Mouse (Mus musculus) bone marrow macrophage, adult 2 months (primary cell): ENCODE measurements around the gene Tmem179. TPM values are rescaled to one million over a fixed set of nuclear protein-coding genes. Genes with fewer than 3 reads are reported as not detected.

Experiments used
- H3K27ac ChIP-seq: 2 replicates; pipeline ENCODE4 v1.5.1; 2012; ENCODE audit warnings: low read depth, low read length; ENCODE audit not compliant: insufficient read depth
- H3K4me1 ChIP-seq: 2 replicates; pipeline ENCODE4 v1.6.1; 2012; ENCODE audit warnings: low read length; ENCODE audit not compliant: control insufficient read depth, insufficient read depth
- H3K4me3 ChIP-seq: 2 replicates; pipeline ENCODE4 v1.5.1; 2012; ENCODE audit warnings: mild to moderate bottlenecking, low read length, moderate library complexity; ENCODE audit not compliant: insufficient read depth
- CTCF ChIP-seq: IDR thresholded peaks from 2 replicates; pipeline ENCODE4 v1.5.1; 2012; ENCODE audit warnings: low read depth, mild to moderate bottlenecking, low read length, moderate library complexity
- POLR2A ChIP-seq: IDR thresholded peaks from 2 replicates; pipeline ENCODE4 v1.6.1; 2012; ENCODE audit warnings: mild to moderate bottlenecking, low read depth, low read length, borderline replicate concordance
- polyA plus RNA-seq: library from polyadenylated mRNA; stranded (reverse); fragments of >200 nt; gene quantifications from 2 replicates; pipeline ENCODE4 v1.2.4, GENCODE M21; 2012; ENCODE audit not compliant: missing spikeins, insufficient read depth, insufficient read length

Gene Tmem179
- polyA plus RNA-seq, 1 experiment, result not detected

GRCm38 (mm10) chr12:112539466-112539965 is 23.0 kb upstream of the Tmem179 start:
- Histone ChIP-seq H3K4me1 (no peaks in the 10 kb centered on the region), H3K4me3 (no peak overlapping the region), H3K27ac (no peak overlapping the region)
- TF ChIP-seq CTCF (no peak), POLR2A (no peak)

GRCm38 (mm10) chr12:112538356-112538755 is 21.8 kb upstream of the Tmem179 start:
- Histone ChIP-seq H3K4me1 (no peaks in the 10 kb centered on the region), H3K4me3 (no peak overlapping the region), H3K27ac (no peak overlapping the region)
- TF ChIP-seq CTCF (no peak), POLR2A (no peak)

GRCm38 (mm10) chr12:112537233-112537632 is 20.7 kb upstream of the Tmem179 start:
- no peak overlapping the region for H3K27ac ChIP-seq
- TF ChIP-seq POLR2A, result no peak
- no peak for TF ChIP-seq CTCF
- H3K4me3 ChIP-seq, result no peak overlapping the region
- H3K4me1 ChIP-seq, result no peaks in the 10 kb centered on the region

DNA sequence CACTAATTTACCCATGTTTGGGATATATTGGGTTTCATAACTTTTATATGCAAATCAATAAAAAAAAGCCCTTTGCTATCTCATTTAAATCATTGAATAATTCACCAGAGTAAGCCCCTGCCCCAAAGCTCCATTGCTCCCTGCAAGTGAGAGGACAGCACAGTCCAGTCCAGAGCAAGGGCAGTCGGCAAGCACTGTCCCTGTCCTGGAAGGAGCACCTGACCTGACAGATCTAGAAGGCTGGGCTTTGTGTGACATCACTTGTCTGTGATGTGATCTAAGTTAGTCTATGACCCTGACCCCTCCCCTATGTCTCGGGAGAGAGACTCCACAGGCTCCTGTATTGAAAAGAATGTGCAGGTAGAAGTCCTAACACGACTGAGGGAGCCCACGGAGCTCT is 17.2 kb upstream of the Tmem179 start:
- no peak overlapping the region for H3K27ac ChIP-seq
- H3K4me1 ChIP-seq, result no peaks in the 10 kb centered on the region
- TF ChIP-seq POLR2A (no peak), CTCF (no peak)
- no peak overlapping the region for H3K4me3 ChIP-seq

DNA sequence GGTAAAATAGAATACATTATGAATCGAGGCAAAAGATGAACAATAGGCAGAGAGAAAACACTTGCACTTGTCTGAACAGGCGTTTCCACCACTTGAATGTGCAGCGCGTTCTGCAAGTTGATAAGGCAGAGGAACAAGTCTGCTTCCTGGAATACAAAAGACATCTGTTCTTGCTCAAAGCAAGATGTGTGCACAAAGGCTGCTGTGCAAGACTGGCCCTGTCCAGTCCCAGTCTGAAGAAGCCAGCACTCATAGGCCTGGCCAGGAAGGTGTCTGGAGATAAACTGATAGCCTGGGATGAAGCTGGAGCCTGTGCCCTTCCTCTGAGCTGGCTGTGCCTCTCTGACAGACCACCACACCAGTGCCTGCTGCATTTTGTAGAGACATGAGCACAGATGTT is 1.6 kb upstream of the Tmem179 start:
- no peak overlapping the region for H3K27ac ChIP-seq

DNA sequence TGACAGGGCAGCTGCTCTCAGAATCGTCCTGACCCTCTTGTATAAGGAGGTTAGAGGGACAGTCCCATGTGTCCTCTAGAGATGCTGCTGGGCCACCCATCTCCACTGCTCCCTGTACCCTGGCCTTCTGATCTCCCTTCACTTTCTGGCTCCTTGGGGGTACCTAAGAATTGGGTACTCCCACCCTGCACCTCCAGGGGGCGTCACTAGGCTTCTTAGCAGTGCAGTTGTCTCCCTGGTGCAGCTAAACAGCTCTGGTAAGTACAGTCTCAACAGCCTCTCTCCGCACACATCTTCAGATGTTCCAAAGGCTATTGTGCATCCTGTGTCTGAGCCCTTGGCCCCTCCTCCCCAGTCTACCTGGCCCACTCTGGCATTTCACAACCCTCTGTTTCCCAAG is 1.6 kb downstream of the Tmem179 start:
- TF ChIP-seq POLR2A, result no peak
- Histone ChIP-seq H3K4me3 (no peak overlapping the region), H3K4me1 (peaks cover 9% of the 10 kb centered on the region), H3K27ac (no peak overlapping the region)

More for the DNA sequence above, 1.6 kb upstream of the Tmem179 start:
- TF ChIP-seq POLR2A (no peak), CTCF (no peak)
- H3K4me1 ChIP-seq, result peaks cover 9% of the 10 kb centered on the region
- H3K4me3 ChIP-seq, result no peak overlapping the region

DNA sequence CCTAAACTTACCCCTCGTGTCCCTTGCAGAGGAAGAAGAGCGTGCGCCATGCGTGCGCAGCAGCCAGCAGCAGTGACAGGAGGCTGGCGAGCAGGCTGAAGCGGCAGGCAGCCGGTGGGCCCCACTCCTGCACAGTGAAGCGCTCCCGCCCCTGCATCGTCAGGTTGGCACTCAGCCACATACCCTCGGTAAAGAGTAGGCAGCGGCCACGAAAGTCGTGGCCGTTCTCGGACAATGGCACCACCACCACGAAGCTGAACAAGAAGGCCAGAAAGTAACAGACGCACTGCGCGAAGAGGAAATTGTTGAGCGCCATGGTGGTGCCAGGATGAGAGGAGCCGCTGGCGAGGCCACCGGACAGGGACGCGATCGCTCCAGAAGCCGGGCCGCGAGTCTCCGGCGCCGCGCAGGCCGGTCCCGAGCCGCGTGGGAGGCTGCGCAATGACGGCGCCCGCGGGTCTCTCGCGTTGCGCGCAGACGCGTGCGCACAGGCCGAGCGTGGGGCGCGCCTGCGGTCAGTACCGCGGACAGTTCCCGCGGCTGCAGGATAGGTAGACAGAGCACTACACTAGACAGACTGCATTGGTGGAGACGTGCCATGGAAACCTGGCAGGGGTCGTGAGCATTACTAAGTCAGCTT is 5.7 kb downstream of the Tmem179 start:
- no peak for TF ChIP-seq CTCF
- no peak for TF ChIP-seq POLR2A
- no peak overlapping the region for H3K27ac ChIP-seq
- no peaks in the 10 kb centered on the region for H3K4me1 ChIP-seq
- H3K4me3 ChIP-seq, result no peak overlapping the region

DNA sequence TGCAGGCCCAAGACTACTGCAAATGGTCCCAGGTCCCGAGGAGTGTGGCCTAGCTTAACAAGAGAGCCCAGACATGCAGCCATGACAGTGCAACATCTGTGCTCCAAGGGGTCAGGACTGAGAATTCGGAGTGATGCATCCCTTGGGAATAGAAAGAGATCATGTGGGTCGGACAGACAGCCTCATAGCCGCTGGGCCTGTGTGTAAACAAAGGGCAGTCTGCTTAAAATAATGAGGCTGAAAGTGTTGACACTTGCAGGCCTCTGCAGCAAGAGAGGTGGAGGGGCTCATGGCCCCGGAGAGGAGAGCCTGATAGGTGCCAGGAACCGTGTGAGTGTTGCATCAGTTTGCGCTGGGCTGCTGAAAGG is 6.2 kb downstream of the Tmem179 start:
- no peak overlapping the region for H3K4me3 ChIP-seq
- TF ChIP-seq POLR2A, result no peak
- no peak for TF ChIP-seq CTCF
- no peaks in the 10 kb centered on the region for H3K4me1 ChIP-seq
- no peak overlapping the region for H3K27ac ChIP-seq

DNA sequence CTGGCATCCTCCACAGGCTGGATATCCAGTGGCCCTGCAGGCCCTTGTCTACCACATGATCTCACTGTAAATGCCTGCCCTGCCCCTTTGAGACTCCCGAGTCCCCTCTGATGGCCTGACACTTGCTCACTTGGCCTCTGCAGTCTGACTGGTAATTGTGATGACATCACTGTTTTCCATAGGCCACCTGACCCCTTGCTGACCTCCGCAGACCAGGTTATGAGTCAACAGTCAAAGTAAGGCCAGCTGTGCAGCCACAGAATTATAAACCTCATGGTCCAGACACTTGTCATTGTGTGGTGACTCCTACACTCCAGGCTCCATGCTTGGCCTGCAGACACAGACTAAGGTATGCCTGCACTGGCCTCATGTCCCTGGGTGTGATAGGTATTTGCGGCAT is 8.6 kb downstream of the Tmem179 start:
- Histone ChIP-seq H3K4me1 (no peaks in the 10 kb centered on the region), H3K4me3 (no peak overlapping the region), H3K27ac (no peak overlapping the region)
- TF ChIP-seq POLR2A, result no peak
- TF ChIP-seq CTCF, result no peak

- H3K4me3 ChIP-seq, result no peak overlapping the region
- TF ChIP-seq POLR2A (no peak), CTCF (no peak)
- no peak overlapping the region for H3K27ac ChIP-seq
- no peaks in the 10 kb centered on the region for H3K4me1 ChIP-seq
These were observed 9.3 kb downstream of the Tmem179 start for GRCm38 (mm10) chr12:112507264-112507663.
